Mouse (Mus musculus) brain, adult 2 months (tissue): ENCODE measurements around the gene Gm3259.
"Not testable (repeated sequence)": the region's sequence is repeated elsewhere in the genome, so short reads cannot be mapped to it uniquely, and the experiment has no call there.

Source experiments
- DNase-seq: peaks from one replicate; pipeline ENCODE4 v3.0.0; 2011; ENCODE audit warnings: low read depth, low spot score

Gene Gm3259

GRCm38 (mm10) chr5:95305611-95306010 is at the start of gene Gm3259:
Gene Gm3259, plus strand, starts transcription at chr5:95305911.
- not testable (repeated sequence) for DNase-seq

DNA sequence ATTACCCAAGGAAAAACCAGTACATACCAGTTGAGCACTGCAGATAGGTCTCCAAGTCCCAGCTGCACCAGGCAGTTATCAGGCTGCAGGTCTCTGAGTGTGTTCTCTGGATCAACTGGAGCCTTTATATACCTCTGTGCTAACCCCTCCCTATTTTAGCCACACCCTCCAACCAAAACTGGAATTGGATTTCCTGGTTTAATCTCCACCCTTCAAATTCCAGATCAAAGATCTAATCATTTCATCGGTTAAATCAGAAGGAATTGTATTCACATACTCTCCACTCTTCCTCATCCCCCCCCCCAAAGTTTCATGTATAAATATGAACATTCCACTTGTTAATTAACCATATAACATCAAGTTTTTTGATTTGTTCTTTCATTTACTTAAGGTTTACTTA is 33.0 kb upstream of the Gm3259 start, which contains the start of gene Gm10424:
Gene Gm10424 (minus strand): TSS at position 101 of the 400 bp plus-strand sequence.
- not testable (repeated sequence) for DNase-seq
